Mouse (Mus musculus) B cell, adult (primary cell): Measurements from ENCODE around the gene Creb1. TPM values are rescaled to one million over a fixed set of nuclear protein-coding genes. Genes with fewer than 3 reads are reported as not detected.

Experiments used
- total RNA-seq: library from RNA; stranded (reverse); gene quantifications from 4 replicates; pipeline ENCODE4 v1.2.4, GENCODE M21; 2023; ENCODE audit not compliant: inconsistent age

The Creb1 gene
- total RNA-seq, result 102 to 111 TPM (median 105 TPM) in 4 replicates

DNA sequence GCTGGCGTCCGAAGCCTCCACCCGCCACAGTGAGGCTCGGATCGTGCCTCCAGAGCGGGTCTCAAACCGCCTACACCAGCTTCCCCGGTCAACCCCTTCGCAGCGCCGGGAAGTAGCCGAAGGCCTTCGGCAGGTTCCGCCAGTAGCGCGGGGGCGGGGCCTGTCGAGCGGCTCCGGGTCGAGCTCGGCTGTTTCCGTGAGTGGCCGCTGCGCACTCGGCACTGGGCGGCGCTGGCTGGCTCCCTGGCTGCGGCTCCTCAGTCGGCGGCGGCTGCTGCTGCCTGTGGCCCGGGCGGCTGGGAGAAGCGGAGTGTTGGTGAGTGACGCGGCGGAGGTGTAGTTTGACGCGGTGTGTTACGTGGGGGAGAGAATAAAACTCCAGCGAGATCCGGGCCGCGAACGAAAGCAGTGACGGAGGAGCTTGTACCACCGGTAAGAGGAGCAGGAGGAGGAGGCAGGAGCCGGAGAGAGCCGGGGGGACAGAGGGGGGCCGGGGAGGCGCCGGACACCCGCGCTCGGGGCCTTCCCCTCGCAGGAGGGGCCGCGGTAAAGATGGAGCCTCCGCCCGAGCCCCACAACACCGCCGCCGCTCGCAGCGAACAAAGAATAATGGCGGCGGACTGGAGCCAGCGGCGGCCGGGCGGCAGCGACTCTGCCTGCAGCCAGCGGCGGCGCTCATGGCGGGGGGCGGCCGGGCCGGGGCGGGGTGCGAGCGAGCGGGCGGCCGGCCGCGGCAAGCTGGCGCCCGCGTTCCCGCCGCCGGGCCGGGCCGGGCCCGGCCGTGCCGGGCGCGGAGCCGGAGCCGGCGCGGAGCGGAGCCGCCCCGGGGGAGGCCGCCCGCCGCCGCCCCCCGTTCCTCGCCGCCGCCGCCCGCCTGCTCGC, at the start of gene Creb1:
Creb1 (plus strand) TSS at position 57 of the 882 bp plus-strand sequence.

DNA sequence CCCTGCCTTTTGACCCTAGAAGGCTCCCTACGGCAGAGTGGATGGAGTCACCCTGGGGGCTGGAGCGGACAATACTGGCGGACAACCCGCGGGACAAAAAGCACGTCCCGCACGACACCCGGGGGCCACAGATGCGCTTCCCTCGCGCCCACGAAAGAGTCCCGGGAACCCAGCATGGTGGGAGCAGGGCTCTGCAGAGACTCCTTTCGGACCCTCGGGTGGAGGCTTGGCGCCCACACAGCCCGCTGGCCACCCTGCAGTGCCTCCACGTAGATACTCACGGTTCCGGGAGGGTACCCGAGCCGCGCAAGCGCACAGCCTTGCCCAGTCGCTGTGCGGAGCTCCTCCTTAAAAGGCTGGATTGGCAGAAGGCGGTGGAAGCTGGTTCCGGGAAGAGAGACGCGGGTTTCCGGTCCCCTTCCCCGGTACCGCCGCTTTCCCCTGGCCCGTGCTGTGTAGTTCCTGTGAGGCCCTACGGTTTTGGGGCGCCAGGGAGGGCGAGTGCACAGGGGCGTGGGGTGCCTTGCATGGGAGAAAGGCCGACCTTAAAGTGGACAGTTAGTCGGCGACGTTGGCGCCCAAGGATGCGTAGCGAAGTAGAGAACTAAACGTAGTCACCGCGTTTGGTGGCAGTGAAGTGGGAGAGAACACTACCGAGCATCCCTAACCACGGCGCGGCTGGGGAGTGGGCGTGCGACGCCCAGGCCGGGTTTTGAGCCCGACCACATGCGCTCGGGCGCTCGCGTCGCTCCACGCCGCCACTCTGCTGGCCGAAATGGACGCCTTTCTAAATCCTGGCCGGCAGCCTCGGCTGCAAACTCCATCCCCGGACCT, 84.7 kb downstream of the Creb1 start, which contains the start of gene Mettl21a:
Mettl21a (minus strand) TSS at position 362 of the 834 bp plus-strand sequence.

Other genes with a start within 250 kb of the Creb1 start
- gene Mettl21a, start 84.6 kb downstream of the Creb1 start, total RNA-seq, result 1.4 to 3.0 TPM (median 1.9 TPM) in 4 replicates
- 4.3 to 7.8 TPM (median 4.9 TPM) in 4 replicates for gene Ccnyl1, start 157.8 kb downstream of the Creb1 start, total RNA-seq
- gene Fzd5, start 205.1 kb downstream of the Creb1 start, total RNA-seq, result 7.3 to 8.8 TPM (median 8.3 TPM) in 4 replicates